Mouse (Mus musculus): Measurements from ENCODE around the gene Tgm4. TPM values are rescaled to one million over a fixed set of nuclear protein-coding genes. Genes with fewer than 3 reads are reported as not detected.

The Tgm4 gene
- polyA plus RNA-seq, 1 experiment from 2014 or later, result 0.91 TPM

DNA sequence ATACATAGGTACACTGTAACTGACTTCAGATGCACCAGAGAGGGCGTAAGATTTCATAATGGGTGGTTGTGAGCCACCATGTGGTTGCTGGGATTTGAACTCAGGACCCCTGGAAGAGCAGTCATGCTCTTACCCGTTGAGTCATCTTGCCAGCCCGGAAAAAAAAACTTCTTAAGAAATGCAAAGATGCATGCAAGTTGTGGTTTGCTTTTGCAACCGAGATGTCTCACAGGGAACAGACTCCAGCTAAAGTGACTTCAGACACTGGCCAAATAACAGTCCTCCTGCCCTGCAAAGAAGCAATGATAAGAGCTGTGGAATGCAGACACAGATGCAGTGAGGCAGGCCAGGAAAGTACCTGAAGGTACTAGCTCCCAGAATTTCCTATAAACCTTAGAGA is 56.3 kb downstream of the Tgm4 start:
- ATAC-seq (ENCODE audit: low FRiP score, low TSS enrichment) (no peak), DNase-seq (no peak)
- Histone ChIP-seq H3K4me1 (ENCODE audit: control insufficient read depth, insufficient read depth, low read length) (no peaks in the 10 kb centered on the region), H3K9ac (replicated peaks; ENCODE audit: low read length) (no peak overlapping the region), H3K4me2 (ENCODE audit: low read length) (no peak overlapping the region), H3K9me3 (ENCODE audit: control insufficient read depth, low read length) (no peaks in the 10 kb centered on the region), H3K27me3 (ENCODE audit: control insufficient read depth, insufficient read depth, low read length) (no peaks in the 10 kb centered on the region), H3K27ac (replicated peaks; ENCODE audit: low read depth, low read length) (no peak overlapping the region), H3K4me3 (replicated peaks; ENCODE audit: low read depth, low read length) (no peak overlapping the region), H3K36me3 (ENCODE audit: control insufficient read depth, insufficient read depth, low read length) (peaks cover 63% of the 10 kb centered on the region)
- WGBS, result 95% methylated on average over 4 of the region's 4 CpGs

GRCm38 (mm10) chr9:123099631-123100455 is 65.3 kb downstream of the Tgm4 start:
- Histone ChIP-seq H3K4me3 (replicated peaks; ENCODE audit: low read depth, low read length) (no peak overlapping the region), H3K4me2 (ENCODE audit: low read length) (no peak overlapping the region), H3K9ac (replicated peaks; ENCODE audit: low read length) (no peak overlapping the region), H3K4me1 (ENCODE audit: control insufficient read depth, insufficient read depth, low read length) (no peaks in the 10 kb centered on the region), H3K36me3 (ENCODE audit: control insufficient read depth, insufficient read depth, low read length) (peaks cover 62% of the 10 kb centered on the region), H3K27ac (replicated peaks; ENCODE audit: low read depth, low read length) (no peak overlapping the region), H3K27me3 (ENCODE audit: control insufficient read depth, insufficient read depth, low read length) (no peaks in the 10 kb centered on the region), H3K9me3 (ENCODE audit: control insufficient read depth, low read length) (no peaks in the 10 kb centered on the region)
- ATAC-seq (ENCODE audit: low FRiP score, low TSS enrichment), result no peak
- 96% methylated on average over 16 of the region's 16 CpGs for WGBS
- no peak for DNase-seq

DNA sequence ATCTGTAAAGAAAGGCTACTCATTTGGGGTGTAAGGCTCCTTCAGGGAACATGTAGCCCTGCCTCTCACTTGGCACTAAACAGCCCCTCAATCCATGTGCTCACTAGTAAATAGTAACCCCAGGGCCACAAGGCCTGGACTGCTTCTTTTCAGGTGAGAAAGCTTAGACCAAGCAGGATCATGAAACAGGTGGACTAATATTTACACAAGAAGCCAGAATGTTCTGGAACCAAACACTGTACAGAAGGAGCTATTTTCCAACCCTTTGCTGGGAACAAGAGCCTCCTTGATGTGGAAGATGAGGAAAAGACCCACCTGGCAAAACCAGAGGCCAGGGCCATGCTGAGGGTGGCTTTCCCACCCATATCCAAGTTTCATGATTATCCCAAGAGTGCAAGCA is 68.9 kb downstream of the Tgm4 start:
- no peak for ATAC-seq (ENCODE audit: low FRiP score, low TSS enrichment)
- no peak overlapping the region for H3K4me2 ChIP-seq (ENCODE audit: low read length)
- no peak for DNase-seq
- H3K4me3 ChIP-seq (replicated peaks; ENCODE audit: low read depth, low read length), result no peak overlapping the region
- no peaks in the 10 kb centered on the region for H3K9me3 ChIP-seq (ENCODE audit: control insufficient read depth, low read length)
- no peaks in the 10 kb centered on the region for H3K27me3 ChIP-seq (ENCODE audit: control insufficient read depth, insufficient read depth, low read length)
- peaks cover 40% of the 10 kb centered on the region for H3K36me3 ChIP-seq (ENCODE audit: control insufficient read depth, insufficient read depth, low read length)
- H3K27ac ChIP-seq (replicated peaks; ENCODE audit: low read depth, low read length), result no peak overlapping the region
- no peak overlapping the region for H3K9ac ChIP-seq (replicated peaks; ENCODE audit: low read length)
- H3K4me1 ChIP-seq (ENCODE audit: control insufficient read depth, insufficient read depth, low read length), result no peaks in the 10 kb centered on the region

DNA sequence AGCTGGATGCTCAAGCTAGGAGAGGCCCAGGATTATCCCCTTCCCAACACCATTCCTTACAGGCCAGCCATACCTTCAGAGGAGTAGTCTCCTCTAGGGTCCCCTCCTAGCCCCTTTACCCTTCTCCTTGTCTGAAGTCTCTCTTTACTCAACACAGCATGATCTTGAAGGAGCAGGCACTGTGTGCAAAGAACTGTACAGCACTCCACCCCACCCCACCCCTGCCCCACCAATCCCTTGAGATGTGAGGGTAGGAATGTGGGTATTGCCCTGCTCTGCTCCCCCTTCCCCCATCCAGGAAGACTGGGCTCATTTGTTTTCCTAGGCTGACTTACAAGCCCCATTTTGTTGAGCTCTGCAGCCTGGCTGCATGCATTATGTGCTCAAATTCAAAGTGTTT is 69.8 kb downstream of the Tgm4 start:
- ATAC-seq (ENCODE audit: low FRiP score, low TSS enrichment) (no peak), DNase-seq (no peak)
- Histone ChIP-seq H3K36me3 (ENCODE audit: control insufficient read depth, insufficient read depth, low read length) (peaks cover 31% of the 10 kb centered on the region), H3K27ac (replicated peaks; ENCODE audit: low read depth, low read length) (no peak overlapping the region), H3K9ac (replicated peaks; ENCODE audit: low read length) (no peak overlapping the region), H3K9me3 (ENCODE audit: control insufficient read depth, low read length) (no peaks in the 10 kb centered on the region), H3K4me3 (replicated peaks; ENCODE audit: low read depth, low read length) (no peak overlapping the region), H3K4me2 (ENCODE audit: low read length) (no peak overlapping the region), H3K4me1 (ENCODE audit: control insufficient read depth, insufficient read depth, low read length) (no peaks in the 10 kb centered on the region), H3K27me3 (ENCODE audit: control insufficient read depth, insufficient read depth, low read length) (no peaks in the 10 kb centered on the region)

DNA sequence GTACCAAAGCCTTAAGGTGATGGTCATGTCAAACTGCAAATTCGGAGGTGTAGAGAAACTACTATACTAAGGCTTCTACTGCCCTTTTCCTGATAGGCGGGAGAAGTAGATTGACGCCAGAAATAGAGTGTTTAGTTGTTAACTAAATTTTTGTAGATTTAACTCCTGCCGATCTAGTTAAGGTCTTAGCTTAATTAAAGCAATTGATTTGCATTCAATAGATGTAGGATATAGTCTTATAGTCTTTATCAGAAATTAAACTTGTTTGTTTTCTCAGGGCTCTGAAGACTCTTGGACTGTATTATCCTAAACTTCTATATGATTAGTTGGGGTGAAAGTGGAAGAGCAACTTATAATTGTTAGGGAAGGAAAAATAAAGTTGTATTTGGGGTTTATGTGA is 72.7 kb downstream of the Tgm4 start:
- no peaks in the 10 kb centered on the region for H3K9me3 ChIP-seq (ENCODE audit: control insufficient read depth, low read length)
- peaks cover 16% of the 10 kb centered on the region for H3K36me3 ChIP-seq (ENCODE audit: control insufficient read depth, insufficient read depth, low read length)
- 93% methylated on average over 4 of the region's 4 CpGs for WGBS
- no peak for ATAC-seq (ENCODE audit: low FRiP score, low TSS enrichment)
- H3K4me3 ChIP-seq (replicated peaks; ENCODE audit: low read depth, low read length), result no peak overlapping the region
- peaks cover 6% of the 10 kb centered on the region for H3K4me1 ChIP-seq (ENCODE audit: control insufficient read depth, insufficient read depth, low read length)
- H3K9ac ChIP-seq (replicated peaks; ENCODE audit: low read length), result no peak overlapping the region
- H3K27ac ChIP-seq (replicated peaks; ENCODE audit: low read depth, low read length), result no peak overlapping the region
- DNase-seq, result no peak
- H3K4me2 ChIP-seq (ENCODE audit: low read length), result no peak overlapping the region
- H3K27me3 ChIP-seq (ENCODE audit: control insufficient read depth, insufficient read depth, low read length), result no peaks in the 10 kb centered on the region

- 97% methylated on average over 7 of the region's 7 CpGs for WGBS
- H3K27ac ChIP-seq (replicated peaks; ENCODE audit: low read depth, low read length), result no peak overlapping the region
- H3K9me3 ChIP-seq (ENCODE audit: control insufficient read depth, low read length), result no peaks in the 10 kb centered on the region
- peaks cover 12% of the 10 kb centered on the region for H3K4me1 ChIP-seq (ENCODE audit: control insufficient read depth, insufficient read depth, low read length)
- no peaks in the 10 kb centered on the region for H3K27me3 ChIP-seq (ENCODE audit: control insufficient read depth, insufficient read depth, low read length)
- peaks cover 13% of the 10 kb centered on the region for H3K36me3 ChIP-seq (ENCODE audit: control insufficient read depth, insufficient read depth, low read length)
- H3K9ac ChIP-seq (replicated peaks; ENCODE audit: low read length), result no peak overlapping the region
- no peak for ATAC-seq (ENCODE audit: low FRiP score, low TSS enrichment)
- no peak for DNase-seq
- no peak overlapping the region for H3K4me2 ChIP-seq (ENCODE audit: low read length)
- no peak overlapping the region for H3K4me3 ChIP-seq (replicated peaks; ENCODE audit: low read depth, low read length)
Observed at GRCm38 (mm10) chr9:123109188-123109587, 74.7 kb downstream of the Tgm4 start.

DNA sequence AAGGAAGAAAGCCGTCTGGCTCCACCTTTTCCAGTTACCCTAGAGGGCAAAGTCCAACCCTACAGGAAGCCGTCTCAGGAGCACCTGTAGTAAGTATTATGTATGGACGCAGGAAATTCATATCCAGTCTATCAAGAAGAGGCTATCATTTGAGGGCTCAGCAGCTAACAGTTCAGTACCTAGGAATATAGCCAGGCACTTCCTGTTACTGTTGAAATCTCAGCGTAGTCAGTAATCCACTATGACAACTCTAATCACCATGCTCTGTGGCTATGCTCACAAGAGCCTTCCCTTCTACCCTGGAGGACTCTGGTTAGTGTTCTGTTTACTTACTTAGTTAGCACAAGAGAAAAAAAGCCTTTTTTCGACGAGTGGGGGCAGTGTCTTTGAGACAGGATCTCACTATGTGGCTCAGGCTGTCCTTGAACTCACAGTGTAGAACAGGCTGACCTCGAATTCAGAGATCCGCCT is 77.3 kb downstream of the Tgm4 start:
- peak; percentile 2 for DNase-seq
- 67% methylated on average over 8 of the region's 8 CpGs for WGBS

DNA sequence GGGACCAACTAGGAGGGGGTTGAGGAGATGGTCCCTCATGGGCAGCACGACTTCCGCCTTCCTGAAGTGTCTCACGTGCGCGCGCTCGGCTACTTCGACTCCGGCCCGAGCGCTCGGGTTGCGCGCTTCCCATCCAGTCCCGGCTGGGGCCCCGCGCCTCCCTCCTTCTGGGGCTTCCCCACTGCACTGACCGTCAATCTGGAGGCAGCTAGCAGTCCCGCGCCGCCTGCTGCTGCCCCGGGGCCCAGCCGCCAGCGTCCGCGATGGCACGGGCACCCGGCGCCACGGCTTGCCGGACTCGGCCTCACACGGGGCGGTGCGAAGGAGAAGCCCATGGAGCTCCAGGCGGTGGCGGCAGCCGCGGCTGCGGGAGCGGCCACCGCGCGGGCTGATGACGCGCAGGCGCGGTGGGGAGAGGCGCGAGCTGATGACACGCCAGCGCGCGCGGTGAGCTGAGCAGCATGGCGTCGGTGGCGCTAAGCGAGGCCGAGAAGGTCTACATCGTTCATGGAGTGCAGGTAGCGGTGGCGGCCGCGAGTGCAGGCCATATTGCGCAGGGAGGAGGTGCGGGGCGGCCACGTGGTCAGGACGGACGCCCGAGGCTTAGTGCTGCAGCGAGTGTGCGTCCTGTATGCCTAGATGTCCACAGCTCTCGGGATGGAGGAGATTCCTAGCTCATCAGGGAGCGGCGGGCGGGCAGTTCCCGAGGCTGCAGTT is 78.4 kb downstream of the Tgm4 start, which contains the start of the genes Zdhhc3 and Exosc7:
Gene Zdhhc3 (minus strand): TSS at position 401 of the 717 bp plus-strand sequence.
Gene Exosc7 (plus strand): TSS at position 411 of the 717 bp plus-strand sequence.
- peak; percentile 94 for ATAC-seq (ENCODE audit: low FRiP score, low TSS enrichment)
- under 1% methylated on average over 79 of the region's 79 CpGs for WGBS
- Histone ChIP-seq H3K36me3 (ENCODE audit: control insufficient read depth, insufficient read depth, low read length) (peaks cover 7% of the 10 kb centered on the region; the same call in 1 of the 2 replicates), H3K9ac (replicated peaks; ENCODE audit: low read length) (peak within 1 kb of the TSS; percentile 90), H3K27me3 (ENCODE audit: control insufficient read depth, insufficient read depth, low read length) (no peaks in the 10 kb centered on the region), H3K4me2 (ENCODE audit: low read length) (peak within 1 kb of the TSS; percentile 73), H3K4me1 (ENCODE audit: control insufficient read depth, insufficient read depth, low read length) (peaks cover 14% of the 10 kb centered on the region), H3K9me3 (ENCODE audit: control insufficient read depth, low read length) (no peaks in the 10 kb centered on the region), H3K4me3 (replicated peaks; ENCODE audit: low read depth, low read length) (peak within 1 kb of the TSS; percentile 81), H3K27ac (replicated peaks; ENCODE audit: low read depth, low read length) (peak within 1 kb of the TSS; percentile 96)
- DNase-seq, result peak; percentile 97

More for the DNA sequence above, 77.3 kb downstream of the Tgm4 start:
- H3K4me2 ChIP-seq (ENCODE audit: low read length), result peak overlapping the region; percentile 73
- peaks cover 6% of the 10 kb centered on the region; the same call in 1 of the 2 replicates for H3K36me3 ChIP-seq (ENCODE audit: control insufficient read depth, insufficient read depth, low read length)
- H3K9me3 ChIP-seq (ENCODE audit: control insufficient read depth, low read length), result no peaks in the 10 kb centered on the region
- H3K27ac ChIP-seq (replicated peaks; ENCODE audit: low read depth, low read length), result no peak overlapping the region
- H3K4me1 ChIP-seq (ENCODE audit: control insufficient read depth, insufficient read depth, low read length), result peaks cover 14% of the 10 kb centered on the region
- H3K4me3 ChIP-seq (replicated peaks; ENCODE audit: low read depth, low read length), result peak overlapping the region; percentile 81
- ATAC-seq (ENCODE audit: low FRiP score, low TSS enrichment), result no peak
- no peaks in the 10 kb centered on the region for H3K27me3 ChIP-seq (ENCODE audit: control insufficient read depth, insufficient read depth, low read length)
- H3K9ac ChIP-seq (replicated peaks; ENCODE audit: low read length), result peak overlapping the region; percentile 90

All from midbrain, embryonic 14.5 days (tissue).